Mouse (Mus musculus) hindbrain, embryonic 16.5 days (tissue): ENCODE measurements at regions not wholly inside any gene's neighbourhood (a gene's known extent, or its start where the extent isn't known, plus 50 kb on each side); places are given as distances from the start of the nearest gene placed in this dataset.

Experiments
- ATAC-seq: fragments of 200-750 bp; cut with Nextera tagmentation; 2 replicates; pipeline ENCODE4 v1.8.0; 2017; ENCODE audit warnings: moderate TSS enrichment, moderate library complexity
- H3K27ac ChIP-seq: fragments of 300-500 bp; sonication (generic); 2 replicates; pipeline ENCODE4 v1.5.1; 2014; ENCODE audit warnings: low read depth, mild to moderate bottlenecking, control low read depth, low read length, moderate library complexity
- H3K27me3 ChIP-seq: fragments of 300-500 bp; sonication (generic); replicated peaks from 2 replicates; pipeline ENCODE4 v1.6.1; 2014; ENCODE audit warnings: low read length; ENCODE audit not compliant: control insufficient read depth, insufficient read depth
- H3K36me3 ChIP-seq: fragments of 300-500 bp; sonication (generic); 2 replicates; pipeline ENCODE4 v1.6.1; 2014; ENCODE audit warnings: mild to moderate bottlenecking, low read length, moderate library complexity, mixed read lengths; ENCODE audit not compliant: control insufficient read depth, insufficient read depth
- H3K4me1 ChIP-seq: fragments of 300-500 bp; sonication (generic); 2 replicates; pipeline ENCODE4 v1.6.1; 2014; ENCODE audit warnings: low read depth, low read length; ENCODE audit not compliant: control insufficient read depth, insufficient read depth
- H3K4me2 ChIP-seq: fragments of 300-500 bp; sonication (generic); 2 replicates; pipeline ENCODE4 v1.6.1; 2014; ENCODE audit warnings: mild to moderate bottlenecking, low read length, control low read depth, moderate library complexity
- H3K4me3 ChIP-seq: fragments of 300-500 bp; sonication (generic); 2 replicates; pipeline ENCODE4 v1.5.1; 2014; ENCODE audit warnings: mild to moderate bottlenecking, low read length, control low read depth, moderate library complexity
- H3K9ac ChIP-seq: fragments of 300-500 bp; sonication (generic); 2 replicates; pipeline ENCODE4 v1.6.1; 2014; ENCODE audit warnings: low read depth, mild to moderate bottlenecking, control low read depth, low read length, moderate library complexity
- H3K9me3 ChIP-seq: fragments of 300-500 bp; sonication (generic); 2 replicates; pipeline ENCODE4 v1.6.1; 2014; ENCODE audit warnings: mild to moderate bottlenecking, low read length, moderate library complexity; ENCODE audit not compliant: control insufficient read depth
- WGBS: fragments of 180-500 bp; shearing (Covaris S2); extraction: QIAGEN DNeasy Blood & Tissue Kit; methylation state at CpG from one replicate; pipeline ENCODE4 v1.1.7; 2014; 5-methylcytosine and 5-hydroxymethylcytosine counted together

- 92% methylated on average over 8 of the region's 8 CpGs for WGBS
Observed at GRCm38 (mm10) chr19:57541693-57542314, 69.0 kb upstream of the Atrnl1 start.

GRCm38 (mm10) chr19:57542506-57542905, 68.3 kb upstream of the Atrnl1 start:
- peaks cover 12% of the 10 kb centered on the region for H3K4me1 ChIP-seq
- no peak overlapping the region for H3K27ac ChIP-seq
- H3K9ac ChIP-seq: no peak overlapping the region
- 91% methylated on average over 5 of the region's 5 CpGs for WGBS
- no peaks in the 10 kb centered on the region for H3K9me3 ChIP-seq
- no peak overlapping the region for H3K4me2 ChIP-seq
- H3K27me3 ChIP-seq: no peaks in the 10 kb centered on the region
- no peak overlapping the region for H3K4me3 ChIP-seq
- no peaks in the 10 kb centered on the region for H3K36me3 ChIP-seq
- ATAC-seq: no peak

More at GRCm38 (mm10) chr19:57541693-57542314, 69.0 kb upstream of the Atrnl1 start:
- H3K4me2 ChIP-seq: no peak overlapping the region
- no peak overlapping the region for H3K9ac ChIP-seq
- no peak overlapping the region for H3K27ac ChIP-seq
- no peaks in the 10 kb centered on the region for H3K9me3 ChIP-seq
- H3K27me3 ChIP-seq: no peaks in the 10 kb centered on the region
- ATAC-seq: no peak
- H3K4me3 ChIP-seq: no peak overlapping the region
- H3K36me3 ChIP-seq: no peaks in the 10 kb centered on the region
- peaks cover 12% of the 10 kb centered on the region for H3K4me1 ChIP-seq

DNA sequence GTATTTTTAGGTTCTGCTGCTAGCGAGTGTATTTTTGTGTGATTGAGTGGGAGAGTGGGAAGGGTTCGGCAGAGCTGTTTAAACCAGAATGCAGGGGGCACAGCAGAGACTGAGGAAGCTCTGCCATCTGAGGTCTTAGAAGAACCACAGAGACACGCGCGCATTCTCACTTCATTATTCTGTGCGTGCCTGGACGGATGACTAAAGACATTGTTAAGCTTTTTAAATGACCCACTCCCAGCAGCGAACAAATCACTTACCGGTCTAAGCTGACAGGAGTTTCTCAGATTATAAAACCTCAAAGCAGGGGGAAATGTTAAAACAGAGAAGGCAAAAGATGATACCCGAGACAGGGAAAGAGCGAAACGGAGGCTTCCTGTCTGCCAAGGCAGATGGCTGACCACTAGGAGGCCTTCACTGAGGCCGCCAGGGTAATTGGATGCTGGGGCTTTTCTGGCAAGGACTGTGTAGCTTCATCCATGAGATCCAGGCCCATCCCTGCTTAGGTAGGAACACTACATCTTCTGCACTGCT, 67.1 kb upstream of the Atrnl1 start:
- peak overlapping the region; percentile 19; the same call in 1 of the 2 replicates for H3K4me3 ChIP-seq
- H3K9ac ChIP-seq: 0 out of 2 replicates have a peak overlapping the region, but pooled peaks have one; percentile 0
- no peaks in the 10 kb centered on the region for H3K27me3 ChIP-seq
- WGBS: 10% methylated on average over 13 of the region's 13 CpGs
- peaks cover 12% of the 10 kb centered on the region for H3K4me1 ChIP-seq
- peak; percentile 79 for ATAC-seq
- no peaks in the 10 kb centered on the region for H3K9me3 ChIP-seq
- H3K27ac ChIP-seq: 0 out of 2 replicates have a peak overlapping the region, but pooled peaks have one; percentile 11
- H3K36me3 ChIP-seq: no peaks in the 10 kb centered on the region
- peak overlapping the region; percentile 46 for H3K4me2 ChIP-seq

- Histone ChIP-seq H3K36me3 (no peaks in the 10 kb centered on the region), H3K4me3 (no peak overlapping the region), H3K4me2 (peak overlapping the region; percentile 46), H3K27ac (no peak overlapping the region), H3K9me3 (no peaks in the 10 kb centered on the region), H3K9ac (no peak overlapping the region), H3K4me1 (peaks cover 12% of the 10 kb centered on the region), H3K27me3 (no peaks in the 10 kb centered on the region)
- 50% methylated on average over 17 of the region's 17 CpGs for WGBS
- peak; percentile 50; the same call in 1 of the 2 replicates for ATAC-seq
Observed at GRCm38 (mm10) chr19:57544229-57544879, 66.5 kb upstream of the Atrnl1 start.

DNA sequence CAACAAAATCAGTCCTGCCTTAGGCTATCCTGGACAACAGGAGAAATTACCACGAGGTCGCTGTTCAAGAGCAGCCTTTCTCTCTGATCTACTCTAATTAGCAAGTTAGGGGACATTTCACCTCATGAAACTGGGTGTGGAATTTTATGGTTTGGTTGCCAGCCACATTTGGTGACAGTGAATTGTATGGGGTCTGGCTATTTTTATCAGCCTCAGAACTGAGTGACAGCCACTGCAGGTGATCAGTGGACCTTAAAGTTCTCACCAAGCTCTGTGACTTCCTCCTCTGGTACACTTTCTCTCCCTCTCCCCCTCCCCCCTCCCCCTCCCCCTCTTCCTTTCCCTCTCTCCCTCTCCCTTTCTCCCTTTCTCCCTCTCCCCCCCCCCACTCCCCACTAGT, 65.8 kb upstream of the Atrnl1 start:
- Histone ChIP-seq H3K36me3 (no peaks in the 10 kb centered on the region), H3K27me3 (no peaks in the 10 kb centered on the region), H3K9me3 (no peaks in the 10 kb centered on the region), H3K4me3 (no peak overlapping the region), H3K9ac (no peak overlapping the region), H3K4me2 (no peak overlapping the region), H3K4me1 (peaks cover 12% of the 10 kb centered on the region), H3K27ac (no peak overlapping the region)
- no peak for ATAC-seq
- 88% methylated on average over 2 of the region's 2 CpGs for WGBS

GRCm38 (mm10) chr19:57546039-57546438, 64.8 kb upstream of the Atrnl1 start:
- H3K9ac ChIP-seq: no peak overlapping the region
- no peak overlapping the region for H3K27ac ChIP-seq
- H3K36me3 ChIP-seq: no peaks in the 10 kb centered on the region
- H3K4me1 ChIP-seq: peaks cover 12% of the 10 kb centered on the region
- H3K27me3 ChIP-seq: no peaks in the 10 kb centered on the region
- H3K4me2 ChIP-seq: no peak overlapping the region
- WGBS: 79% methylated on average over 2 of the region's 2 CpGs
- ATAC-seq: no peak
- H3K4me3 ChIP-seq: no peak overlapping the region
- H3K9me3 ChIP-seq: no peaks in the 10 kb centered on the region

DNA sequence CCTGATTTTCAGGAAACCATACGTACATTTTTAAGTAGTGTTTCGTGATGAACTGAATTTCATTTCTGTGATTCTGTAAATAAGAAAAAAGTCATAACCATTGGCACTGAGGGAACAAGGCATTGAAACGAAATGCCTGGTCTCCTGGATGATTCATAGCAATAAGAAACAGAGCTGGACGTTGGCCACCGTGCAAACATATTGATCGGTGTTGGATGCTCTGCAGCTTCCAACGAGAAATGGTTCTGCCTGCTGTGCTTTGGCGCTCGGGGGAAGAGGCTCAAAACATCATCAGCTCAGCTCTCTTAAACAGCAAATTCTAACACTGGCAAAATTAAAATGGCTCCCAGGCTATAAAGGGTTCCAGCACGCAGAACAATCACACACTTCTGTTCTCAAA, 64.3 kb upstream of the Atrnl1 start:
- no peak overlapping the region for H3K9ac ChIP-seq
- H3K4me1 ChIP-seq: peaks cover 12% of the 10 kb centered on the region
- H3K27ac ChIP-seq: no peak overlapping the region
- 67% methylated on average over 10 of the region's 10 CpGs for WGBS
- H3K9me3 ChIP-seq: no peaks in the 10 kb centered on the region
- ATAC-seq: no peak
- H3K4me2 ChIP-seq: no peak overlapping the region
- no peak overlapping the region for H3K4me3 ChIP-seq
- H3K27me3 ChIP-seq: no peaks in the 10 kb centered on the region
- no peaks in the 10 kb centered on the region for H3K36me3 ChIP-seq

DNA sequence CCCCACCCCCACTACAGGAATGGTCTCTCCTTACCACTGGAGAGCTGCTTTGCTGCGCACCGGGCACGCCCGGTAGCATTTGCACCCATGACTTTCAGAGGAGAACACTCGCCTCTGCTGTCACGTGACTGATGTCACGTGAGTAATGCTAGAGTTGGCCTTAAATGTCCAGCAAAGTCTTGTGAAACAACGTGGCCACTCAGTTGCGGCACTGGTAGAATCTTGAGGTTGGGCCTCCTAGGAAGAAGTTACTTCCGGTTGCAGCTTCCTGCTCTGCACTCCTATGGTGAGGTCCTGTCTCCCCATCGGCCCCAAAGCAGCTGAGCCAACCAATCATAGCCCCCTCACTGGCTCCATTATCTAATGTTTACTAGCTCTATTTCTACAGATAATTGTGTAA, 62.7 kb upstream of the Atrnl1 start:
- H3K4me3 ChIP-seq: no peak overlapping the region

GRCm38 (mm10) chr19:57548661-57549060, 62.2 kb upstream of the Atrnl1 start:
- Histone ChIP-seq H3K4me1 (peaks cover 16% of the 10 kb centered on the region), H3K36me3 (no peaks in the 10 kb centered on the region), H3K9me3 (no peaks in the 10 kb centered on the region), H3K4me2 (no peak overlapping the region), H3K4me3 (no peak overlapping the region), H3K9ac (no peak overlapping the region), H3K27ac (no peak overlapping the region), H3K27me3 (no peaks in the 10 kb centered on the region)
- WGBS: 75% methylated on average over 11 of the region's 11 CpGs
- ATAC-seq: no peak

More for the DNA sequence above, 62.7 kb upstream of the Atrnl1 start:
- no peaks in the 10 kb centered on the region for H3K36me3 ChIP-seq
- H3K27ac ChIP-seq: no peak overlapping the region
- no peaks in the 10 kb centered on the region for H3K9me3 ChIP-seq
- no peak overlapping the region for H3K9ac ChIP-seq
- H3K27me3 ChIP-seq: no peaks in the 10 kb centered on the region
- 92% methylated on average over 11 of the region's 11 CpGs for WGBS
- H3K4me2 ChIP-seq: no peak overlapping the region
- no peak for ATAC-seq
- H3K4me1 ChIP-seq: peaks cover 15% of the 10 kb centered on the region
